Mouse (Mus musculus) liver, embryonic 14.5 days (tissue): ENCODE data around the gene Ranbp2. TPM values are rescaled to one million over a fixed set of nuclear protein-coding genes. Genes with fewer than 3 reads are reported as not detected.

Experiments
- ATAC-seq: fragments of 200-750 bp; cut with Nextera tagmentation; 2 replicates; pipeline ENCODE4 v1.8.0; 2017; ENCODE audit warnings: moderate number of reproducible peaks, mild to moderate bottlenecking, moderate library complexity; ENCODE audit not compliant: insufficient read depth
- DNase-seq, 3 experiments: peaks; one replicate each; pipeline ENCODE4 v3.0.0-alpha.2; 2012 to 2013; ENCODE audit warnings: low read depth in 3 of 3, low spot score in 3 of 3
- H3K27ac ChIP-seq: fragments of 300-500 bp; sonication (generic); 2 replicates; pipeline ENCODE4 v1.5.1; 2014; ENCODE audit warnings: moderate library complexity, mild to moderate bottlenecking, control low read depth, inconsistent platforms
- H3K27me3 ChIP-seq: fragments of 300-500 bp; sonication (generic); 2 replicates; pipeline ENCODE4 v1.6.1; 2014; ENCODE audit warnings: mild to moderate bottlenecking, low read length, moderate library complexity; ENCODE audit not compliant: control insufficient read depth, insufficient read depth
- H3K36me3 ChIP-seq: fragments of 300-500 bp; sonication (generic); replicated peaks from 2 replicates; pipeline ENCODE4 v1.6.1; 2014; ENCODE audit warnings: low read depth; ENCODE audit not compliant: control insufficient read depth, insufficient read depth
- H3K4me1 ChIP-seq, 2 experiments: fragments of 200-500 bp in 1 of 2; fragments of 300-500 bp in 1 of 2; sonication (generic) in 1 of 2; replicated peaks; 2 replicates each; pipeline ENCODE4 v1.6.1; 2012 to 2014; ENCODE audit warnings: antibody characterized with exemption in 1 of 2, inconsistent platforms in 1 of 2, low read length in 1 of 2; ENCODE audit not compliant: control insufficient read depth in 2 of 2, insufficient read depth in 2 of 2
- H3K4me2 ChIP-seq: fragments of 300-500 bp; sonication (generic); 2 replicates; pipeline ENCODE4 v1.6.1; 2014; ENCODE audit warnings: low read depth, mild to moderate bottlenecking, control low read depth, moderate library complexity
- H3K4me3 ChIP-seq, 2 experiments: fragments of 200-500 bp in 1 of 2; fragments of 300-500 bp in 1 of 2; sonication (generic) in 1 of 2; 2 replicates each; pipeline ENCODE4 v1.5.1; 2012 to 2014; ENCODE audit warnings: low read depth in 2 of 2, low read length in 2 of 2, mild to moderate bottlenecking in 2 of 2, control low read depth in 1 of 2, inconsistent platforms in 1 of 2, moderate library complexity in 1 of 2; ENCODE audit not compliant: insufficient read depth in 1 of 2
- H3K9ac ChIP-seq: fragments of 300-500 bp; sonication (generic); replicated peaks from 2 replicates; pipeline ENCODE4 v1.6.1; 2014; ENCODE audit warnings: mild to moderate bottlenecking, control low read depth, moderate library complexity
- H3K9me3 ChIP-seq: fragments of 300-500 bp; sonication (generic); 2 replicates; pipeline ENCODE4 v1.6.1; 2016; ENCODE audit warnings: low read length, mixed read lengths; ENCODE audit not compliant: control insufficient read depth
- CTCF ChIP-seq: IDR thresholded peaks from 2 replicates; pipeline ENCODE4 v1.5.1; 2016; ENCODE audit warnings: antibody characterized with exemption, low read depth, control low read depth
- EP300 ChIP-seq: IDR thresholded peaks from 2 replicates; pipeline ENCODE4 v1.6.1; 2016; ENCODE audit warnings: antibody characterized with exemption, low read depth
- WGBS: fragments of 180-500 bp; shearing (Covaris S2); extraction: QIAGEN DNeasy Blood & Tissue Kit; methylation state at CpG from one replicate; pipeline ENCODE4 v1.1.7; 2014; ENCODE audit not compliant: insufficient replicate concordance; 5-methylcytosine and 5-hydroxymethylcytosine counted together
- polyA plus RNA-seq, 2 experiments: library from polyadenylated mRNA; depleted of rRNA in 1 of 2; stranded (reverse) in 1 of 2; unstranded in 1 of 2; fragments of >200 nt; fragmentation: Nextera tagmentation in 1 of 2; extraction: Ambion mirVana in 1 of 2; gene quantifications; 2 replicates each; pipeline versions ENCODE4 v1.2.1 to v1.2.3; 2012 to 2014

Gene Ranbp2
- polyA plus RNA-seq, 2 experiments = 11.1 to 27.2 TPM

GRCm38 (mm10) chr10:58495637-58496036, 48.9 kb downstream of the Ranbp2 start:
- WGBS = 72% methylated on average over 2 of the region's 2 CpGs
- H3K36me3 ChIP-seq = peaks cover 41% of the 10 kb centered on the region
- no peak overlapping the region for H3K27ac ChIP-seq
- peaks cover 0 to 6% of the 10 kb centered on the region in 2 experiments; a peak in 2 of 4 replicates for H3K4me1 ChIP-seq
- no peaks in the 10 kb centered on the region for H3K9me3 ChIP-seq
- no peak overlapping the region for H3K4me2 ChIP-seq
- ATAC-seq (no peak), DNase-seq (no peak)
- no peak overlapping the region for H3K4me3 ChIP-seq
- no peak overlapping the region for H3K9ac ChIP-seq
- H3K27me3 ChIP-seq = no peaks in the 10 kb centered on the region
- no peak for TF ChIP-seq EP300
- TF ChIP-seq CTCF = peak; percentile 37; the same call in 1 of the 2 replicates

GRCm38 (mm10) chr10:58496732-58497131, 50.0 kb downstream of the Ranbp2 start:
- Histone ChIP-seq H3K27me3 (no peaks in the 10 kb centered on the region), H3K4me3 (peak overlapping the region; percentile 76 to 84), H3K9me3 (no peaks in the 10 kb centered on the region), H3K4me1 (peaks cover 0 to 6% of the 10 kb centered on the region in 2 experiments; a peak in 2 of 4 replicates), H3K36me3 (peaks cover 31% of the 10 kb centered on the region), H3K4me2 (peak overlapping the region; percentile 74), H3K9ac (peak overlapping the region; percentile 68; the same call in 1 of the 2 replicates), H3K27ac (peak overlapping the region; percentile 70)
- TF ChIP-seq EP300 (no peak), CTCF (no peak)
- DNase-seq (peak in 1 of 3 experiments; percentile 7), ATAC-seq (no peak)

GRCm38 (mm10) chr10:58497320-58498284, 50.9 kb downstream of the Ranbp2 start, which contains the start of gene Ccdc138:
Gene Ccdc138, plus strand, starts transcription at chr10:58497948.
- Histone ChIP-seq H3K27ac (peak within 1 kb of the TSS; percentile 70), H3K27me3 (no peaks in the 10 kb centered on the region), H3K9me3 (no peaks in the 10 kb centered on the region), H3K4me1 (peaks cover 0 to 6% of the 10 kb centered on the region in 2 experiments; a peak in 2 of 4 replicates), H3K4me3 (peak within 1 kb of the TSS; percentile 76 to 84), H3K4me2 (peak within 1 kb of the TSS; percentile 74), H3K36me3 (peaks cover 23% of the 10 kb centered on the region), H3K9ac (peak within 1 kb of the TSS; percentile 68)
- peak; percentile 76 to 85 (median 78) for DNase-seq
- TF ChIP-seq EP300 (no peak), CTCF (peak; percentile 75)
- peak; percentile 99 for ATAC-seq
- 1% methylated on average over 50 of the region's 50 CpGs for WGBS

- Histone ChIP-seq H3K36me3 (peaks cover 14% of the 10 kb centered on the region), H3K4me3 (peak overlapping the region; percentile 76 to 84), H3K4me1 (peaks cover 0 to 6% of the 10 kb centered on the region in 2 experiments; a peak in 2 of 4 replicates), H3K9me3 (no peaks in the 10 kb centered on the region), H3K9ac (peak overlapping the region; percentile 68), H3K27ac (no peak overlapping the region), H3K27me3 (no peaks in the 10 kb centered on the region), H3K4me2 (peak overlapping the region; percentile 74)
- no peak for TF ChIP-seq CTCF
- no peak for TF ChIP-seq EP300
- 49% methylated on average over 2 of the region's 2 CpGs for WGBS
- ATAC-seq (no peak), DNase-seq (no peak)
Measured at GRCm38 (mm10) chr10:58498516-58498915, 51.8 kb downstream of the Ranbp2 start.

- Histone ChIP-seq H3K4me2 (no peak overlapping the region), H3K27ac (no peak overlapping the region), H3K27me3 (no peaks in the 10 kb centered on the region), H3K36me3 (no peaks in the 10 kb centered on the region), H3K4me3 (no peak overlapping the region), H3K4me1 (no peaks in the 10 kb centered on the region), H3K9me3 (no peaks in the 10 kb centered on the region), H3K9ac (no peak overlapping the region)
- TF ChIP-seq CTCF = no peak
- no peak for TF ChIP-seq EP300
- DNase-seq = no peak
- WGBS = 68% methylated on average over 1 of the region's 1 CpGs
- no peak for ATAC-seq
Measured at GRCm38 (mm10) chr10:58529358-58529757, 82.6 kb downstream of the Ranbp2 start.
